Mouse (Mus musculus): ENCODE measurements around the gene Adk.

DNA sequence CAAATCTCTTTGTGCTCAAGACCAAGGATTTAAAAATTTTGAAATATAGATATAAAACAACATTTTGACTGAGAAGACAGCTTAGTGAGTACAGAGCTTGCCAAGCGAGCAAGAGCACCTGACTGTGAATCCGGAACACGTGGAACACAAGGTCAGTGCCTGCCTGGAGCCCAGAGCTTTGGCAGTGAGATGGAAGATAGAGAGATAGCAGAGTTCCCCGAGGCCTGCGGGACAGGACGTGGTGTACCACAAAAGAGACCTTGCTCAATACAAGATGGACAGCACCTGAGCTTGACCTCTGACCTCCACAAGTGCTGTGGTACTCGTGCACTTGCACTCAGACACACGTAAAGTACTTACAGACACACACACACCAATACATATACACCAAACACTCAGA is 54.2 kb downstream of the Adk start:
- TF ChIP-seq CTCF (IDR thresholded peaks at IDR 0.05; ENCODE audit: low read depth) (no peak), EP300 (IDR thresholded peaks at IDR 0.05; ENCODE audit: low read depth) (no peak)

Data from liver, embryonic 14.5 days (tissue).